Mouse (Mus musculus) lung, postnatal 25 days (tissue): ENCODE measurements around the gene Srl.
"Not testable (repeated sequence)": the region's sequence is repeated elsewhere in the genome, so short reads cannot be mapped to it uniquely, and the experiment has no call there.

Source experiments
- DNase-seq: peaks from one replicate; pipeline ENCODE4 v3.0.0; 2022; ENCODE audit warnings: low spot score

Gene Srl

GRCm38 (mm10) chr16:4552829-4553550 is 11.4 kb upstream of the Srl start:
- no peak for DNase-seq

- DNase-seq: no peak
Measured at GRCm38 (mm10) chr16:4551885-4552284, 10.3 kb upstream of the Srl start.

- DNase-seq: peak; percentile 67
Measured at GRCm38 (mm10) chr16:4551056-4551455, 9.4 kb upstream of the Srl start.

- DNase-seq: no peak
Measured at GRCm38 (mm10) chr16:4548953-4549688, 7.5 kb upstream of the Srl start.

- DNase-seq: no peak
Measured at GRCm38 (mm10) chr16:4547611-4548010, 6.0 kb upstream of the Srl start.

- no peak for DNase-seq
Measured at GRCm38 (mm10) chr16:4546838-4547237, 5.2 kb upstream of the Srl start.

- no peak for DNase-seq
Measured at GRCm38 (mm10) chr16:4544845-4545244, 3.2 kb upstream of the Srl start.

GRCm38 (mm10) chr16:4543266-4543665 is 1.6 kb upstream of the Srl start:
- no peak for DNase-seq

GRCm38 (mm10) chr16:4542236-4542774 is 689 bp upstream of the Srl start:
- DNase-seq: no peak

GRCm38 (mm10) chr16:4541033-4541432 is 583 bp downstream of the Srl start:
- DNase-seq: no peak

- no peak for DNase-seq
Measured at GRCm38 (mm10) chr16:4540064-4540775, 1.4 kb downstream of the Srl start.

GRCm38 (mm10) chr16:4539521-4539920 is 2.1 kb downstream of the Srl start:
- no peak for DNase-seq

- DNase-seq: no peak
Measured at GRCm38 (mm10) chr16:4537616-4538358, 3.8 kb downstream of the Srl start.

- DNase-seq: not testable (repeated sequence)
Measured at GRCm38 (mm10) chr16:4527373-4527772, 14.2 kb downstream of the Srl start.

GRCm38 (mm10) chr16:4523313-4524004 is 18.2 kb downstream of the Srl start:
- DNase-seq: no peak

GRCm38 (mm10) chr16:4522879-4523278 is 18.7 kb downstream of the Srl start:
- no peak for DNase-seq

GRCm38 (mm10) chr16:4521735-4522530 is 19.7 kb downstream of the Srl start:
- no peak for DNase-seq

GRCm38 (mm10) chr16:4521074-4521667 is 20.4 kb downstream of the Srl start:
- DNase-seq: no peak

- no peak for DNase-seq
Measured at GRCm38 (mm10) chr16:4520673-4521072, 20.9 kb downstream of the Srl start.

GRCm38 (mm10) chr16:4519825-4520224 is 21.8 kb downstream of the Srl start:
- DNase-seq: no peak
